Mouse (Mus musculus): ENCODE measurements around the gene Ptprt.

Ptprt gene

GRCm38 (mm10) chr2:162409245-162409644 is 251.7 kb downstream of the Ptprt start:
- DNase-seq (ENCODE audit: low spot score) = no peak

- DNase-seq (ENCODE audit: low spot score) = no peak
Measured at GRCm38 (mm10) chr2:162401316-162402100, 259.4 kb downstream of the Ptprt start.

- no peak for DNase-seq (ENCODE audit: low spot score)
Measured at GRCm38 (mm10) chr2:162394601-162395000, 266.3 kb downstream of the Ptprt start.

- no peak for DNase-seq (ENCODE audit: low spot score)
Measured at GRCm38 (mm10) chr2:162391834-162392233, 269.1 kb downstream of the Ptprt start.

GRCm38 (mm10) chr2:162377309-162377708 is 283.6 kb downstream of the Ptprt start:
- no peak for DNase-seq (ENCODE audit: low spot score)

- no peak for DNase-seq (ENCODE audit: low spot score)
Measured at GRCm38 (mm10) chr2:162349047-162349446, 311.9 kb downstream of the Ptprt start.

GRCm38 (mm10) chr2:162341846-162342245 is 319.1 kb downstream of the Ptprt start:
- DNase-seq (ENCODE audit: low spot score) = no peak

GRCm38 (mm10) chr2:162340231-162340630 is 320.7 kb downstream of the Ptprt start:
- no peak for DNase-seq (ENCODE audit: low spot score)

GRCm38 (mm10) chr2:162332066-162332683 is 328.8 kb downstream of the Ptprt start:
- DNase-seq (ENCODE audit: low spot score) = no peak

GRCm38 (mm10) chr2:162329430-162329829 is 331.5 kb downstream of the Ptprt start:
- DNase-seq (ENCODE audit: low spot score) = no peak

- no peak for DNase-seq (ENCODE audit: low spot score)
Measured at GRCm38 (mm10) chr2:162322411-162322810, 338.5 kb downstream of the Ptprt start.

GRCm38 (mm10) chr2:162307996-162308395 is 353.0 kb downstream of the Ptprt start:
- no peak for DNase-seq (ENCODE audit: low spot score)

GRCm38 (mm10) chr2:162294070-162294469 is 366.9 kb downstream of the Ptprt start:
- no peak for DNase-seq (ENCODE audit: low spot score)

- DNase-seq (ENCODE audit: low spot score) = no peak
Measured at GRCm38 (mm10) chr2:162282606-162283005, 378.3 kb downstream of the Ptprt start.

GRCm38 (mm10) chr2:162282121-162282520 is 378.8 kb downstream of the Ptprt start:
- no peak for DNase-seq (ENCODE audit: low spot score)

- DNase-seq (ENCODE audit: low spot score) = no peak
Measured at GRCm38 (mm10) chr2:162273826-162274225, 387.1 kb downstream of the Ptprt start.

- DNase-seq (ENCODE audit: low spot score) = no peak
Measured at GRCm38 (mm10) chr2:162251272-162251671, 409.7 kb downstream of the Ptprt start.

- no peak for DNase-seq (ENCODE audit: low spot score)
Measured at GRCm38 (mm10) chr2:162248296-162248695, 412.7 kb downstream of the Ptprt start.

GRCm38 (mm10) chr2:162222476-162222875 is 438.5 kb downstream of the Ptprt start:
- no peak for DNase-seq (ENCODE audit: low spot score)

GRCm38 (mm10) chr2:162220586-162220985 is 440.4 kb downstream of the Ptprt start:
- no peak for DNase-seq (ENCODE audit: low spot score)

- DNase-seq (ENCODE audit: low spot score) = no peak
Measured at GRCm38 (mm10) chr2:162219507-162219906, 441.4 kb downstream of the Ptprt start.

- DNase-seq (ENCODE audit: low spot score) = no peak
Measured at GRCm38 (mm10) chr2:162217896-162218295, 443.1 kb downstream of the Ptprt start.

- DNase-seq (ENCODE audit: low spot score) = no peak
Measured at GRCm38 (mm10) chr2:162212397-162212796, 448.6 kb downstream of the Ptprt start.

- DNase-seq (ENCODE audit: low spot score) = no peak
Measured at GRCm38 (mm10) chr2:162210564-162210963, 450.4 kb downstream of the Ptprt start.
